Mouse (Mus musculus): ENCODE measurements around the gene Eps15. TPM values are rescaled to one million over a fixed set of nuclear protein-coding genes. Genes with fewer than 3 reads are reported as not detected.

Eps15 gene
- polyA plus RNA-seq (2011; ENCODE audit: insufficient read length, low read depth, missing spikeins): 76.1 and 83.9 TPM in 2 replicates

- H3K4me1 ChIP-seq (ENCODE audit: control insufficient read depth, insufficient read depth, low read length): 0 out of 2 replicates have a peak, but pooled peaks cover 3% of the 10 kb centered on the region
- H3K27ac ChIP-seq (ENCODE audit: insufficient read depth, low read length): no peak within 1 kb of the TSS
- TF ChIP-seq CTCF (IDR thresholded peaks at IDR 0.05; ENCODE audit: borderline replicate concordance, insufficient read depth, low read length): no peak
- peak; percentile 63 for TF ChIP-seq POLR2A (IDR thresholded peaks at IDR 0.05; ENCODE audit: low read depth, low read length)
- peak within 1 kb of the TSS; percentile 64 for H3K4me3 ChIP-seq (ENCODE audit: insufficient read depth, low read length)
These were observed at the start of gene Eps15 for GRCm38 (mm10) chr4:109279689-109280458. Eps15 (plus strand) TSS chr4:109280268.

DNA sequence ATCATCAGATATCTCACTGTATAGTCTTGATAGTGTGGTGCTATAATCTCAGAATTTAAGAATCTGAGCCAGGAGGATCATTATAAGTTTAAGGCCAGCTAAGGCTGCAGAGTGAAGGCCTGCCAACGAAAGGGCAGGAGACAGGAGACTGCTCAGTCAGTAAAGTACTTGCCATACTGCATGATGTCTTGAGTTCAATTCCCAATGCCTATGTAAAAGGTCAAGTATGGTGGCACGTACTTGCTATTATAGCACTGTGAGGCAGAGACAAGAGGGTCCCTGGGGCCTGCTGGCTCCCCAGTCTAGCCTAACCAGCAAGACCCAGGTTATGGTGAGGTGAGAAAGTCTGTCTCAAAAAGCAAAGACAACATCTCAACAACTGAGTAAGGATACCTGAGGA is 45.9 kb upstream of the Eps15 start, which contains the start of gene Calr4:
Calr4 (plus strand) TSS at position 301 of the 400 bp plus-strand sequence.
- Histone ChIP-seq H3K27ac (ENCODE audit: insufficient read depth, low read length) (no peak within 1 kb of the TSS), H3K4me1 (ENCODE audit: control insufficient read depth, insufficient read depth, low read length) (peaks cover 4% of the 10 kb centered on the region; the same call in 1 of the 2 replicates), H3K4me3 (ENCODE audit: insufficient read depth, low read length) (no peak within 1 kb of the TSS)
- TF ChIP-seq POLR2A (IDR thresholded peaks at IDR 0.05; ENCODE audit: low read depth, low read length): no peak
- TF ChIP-seq CTCF (IDR thresholded peaks at IDR 0.05; ENCODE audit: borderline replicate concordance, insufficient read depth, low read length): no peak

GRCm38 (mm10) chr4:109234806-109235350 is 45.2 kb upstream of the Eps15 start:
- H3K27ac ChIP-seq (ENCODE audit: insufficient read depth, low read length): no peak overlapping the region
- TF ChIP-seq CTCF (IDR thresholded peaks at IDR 0.05; ENCODE audit: borderline replicate concordance, insufficient read depth, low read length): no peak
- no peak for TF ChIP-seq POLR2A (IDR thresholded peaks at IDR 0.05; ENCODE audit: low read depth, low read length)
- H3K4me1 ChIP-seq (ENCODE audit: control insufficient read depth, insufficient read depth, low read length): peaks cover 4% of the 10 kb centered on the region; the same call in 1 of the 2 replicates
- no peak overlapping the region for H3K4me3 ChIP-seq (ENCODE audit: insufficient read depth, low read length)

DNA sequence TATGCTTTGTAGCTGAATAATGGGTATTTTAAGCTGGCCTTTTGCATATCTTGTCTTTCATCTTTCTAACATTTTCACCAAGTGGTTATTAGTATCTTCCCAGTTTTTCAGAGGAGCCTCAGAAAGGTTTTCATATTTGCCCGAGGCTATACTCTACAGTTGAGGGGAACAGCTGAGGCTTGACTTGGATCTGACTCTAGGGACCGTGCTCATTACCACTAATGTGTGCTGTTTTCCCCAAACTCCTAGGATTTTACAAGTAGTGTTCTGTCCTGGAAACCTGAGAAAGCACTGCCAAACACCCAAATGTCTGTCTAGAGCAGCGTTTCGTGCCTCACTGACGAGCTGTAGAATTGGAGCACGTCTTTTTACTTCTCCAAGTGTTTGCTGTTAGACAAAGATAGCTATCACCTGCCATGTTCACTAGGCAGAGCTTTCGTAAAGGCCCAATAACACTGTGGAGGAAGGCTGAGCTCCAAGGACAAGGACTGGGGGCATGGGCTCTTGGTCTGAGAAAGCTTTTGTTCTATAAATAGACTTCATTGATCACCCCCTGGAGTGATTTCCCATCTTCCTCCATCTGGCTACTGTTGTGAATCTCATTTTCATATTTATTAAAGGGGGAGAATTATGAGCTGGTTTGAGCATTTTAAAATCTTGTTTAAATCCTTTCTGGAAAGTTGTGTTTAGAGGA is 43.7 kb upstream of the Eps15 start:
- TF ChIP-seq CTCF (IDR thresholded peaks at IDR 0.05; ENCODE audit: borderline replicate concordance, insufficient read depth, low read length) (no peak), POLR2A (IDR thresholded peaks at IDR 0.05; ENCODE audit: low read depth, low read length) (no peak)

DNA sequence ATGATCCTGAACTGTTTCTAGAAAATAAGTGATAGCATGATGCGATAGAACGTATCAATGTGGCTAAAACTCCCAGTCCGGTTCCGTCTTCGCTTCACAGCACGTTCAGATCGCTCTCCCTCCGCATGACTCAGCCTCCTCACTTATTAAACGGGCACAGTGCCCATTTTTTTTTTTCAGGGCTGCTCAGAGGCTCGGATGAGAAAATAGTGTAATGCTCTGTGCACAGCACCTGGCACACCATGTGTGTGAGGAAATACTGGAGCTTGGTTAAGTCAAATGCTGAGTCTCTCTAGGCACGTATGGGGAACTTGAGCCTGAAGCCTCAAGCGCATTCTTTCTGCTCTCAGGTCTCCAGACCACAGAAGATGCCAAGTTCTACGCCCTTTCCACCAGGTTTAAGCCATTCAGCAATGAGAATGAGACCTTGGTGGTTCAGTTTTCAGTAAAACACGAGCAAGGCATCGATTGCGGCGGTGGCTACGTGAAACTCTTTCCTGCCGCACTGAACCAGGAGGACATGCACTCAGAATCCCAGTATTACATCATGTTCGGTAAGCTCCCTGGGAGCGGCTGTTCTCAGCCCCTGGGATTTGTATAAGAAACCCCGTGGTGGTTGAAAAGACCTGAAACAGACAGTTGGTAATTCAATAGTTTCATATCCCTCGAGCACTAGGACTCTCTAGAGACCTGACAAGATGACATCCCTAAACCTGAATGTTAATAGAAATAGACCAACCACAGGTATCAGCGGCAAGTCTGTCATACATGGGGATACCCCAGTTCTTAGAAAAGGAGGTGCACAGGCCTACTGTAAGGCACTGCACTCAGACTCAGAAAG is 41.4 kb upstream of the Eps15 start:
- Histone ChIP-seq H3K4me1 (ENCODE audit: control insufficient read depth, insufficient read depth, low read length) (peaks cover 13% of the 10 kb centered on the region), H3K4me3 (ENCODE audit: insufficient read depth, low read length) (no peak overlapping the region), H3K27ac (ENCODE audit: insufficient read depth, low read length) (no peak overlapping the region)
- TF ChIP-seq CTCF (IDR thresholded peaks at IDR 0.05; ENCODE audit: borderline replicate concordance, insufficient read depth, low read length) (no peak), POLR2A (IDR thresholded peaks at IDR 0.05; ENCODE audit: low read depth, low read length) (no peak)

More for the DNA sequence above, 43.7 kb upstream of the Eps15 start:
- H3K4me1 ChIP-seq (ENCODE audit: control insufficient read depth, insufficient read depth, low read length): peaks cover 7% of the 10 kb centered on the region; the same call in 1 of the 2 replicates
- no peak overlapping the region for H3K27ac ChIP-seq (ENCODE audit: insufficient read depth, low read length)
- no peak overlapping the region for H3K4me3 ChIP-seq (ENCODE audit: insufficient read depth, low read length)

GRCm38 (mm10) chr4:109241221-109241620 is 38.8 kb upstream of the Eps15 start:
- no peak for TF ChIP-seq POLR2A (IDR thresholded peaks at IDR 0.05; ENCODE audit: low read depth, low read length)
- TF ChIP-seq CTCF (IDR thresholded peaks at IDR 0.05; ENCODE audit: borderline replicate concordance, insufficient read depth, low read length): no peak
- Histone ChIP-seq H3K4me1 (ENCODE audit: control insufficient read depth, insufficient read depth, low read length) (peaks cover 13% of the 10 kb centered on the region), H3K4me3 (ENCODE audit: insufficient read depth, low read length) (no peak overlapping the region), H3K27ac (ENCODE audit: insufficient read depth, low read length) (no peak overlapping the region)

- Histone ChIP-seq H3K27ac (ENCODE audit: insufficient read depth, low read length) (no peak overlapping the region), H3K4me1 (ENCODE audit: control insufficient read depth, insufficient read depth, low read length) (peaks cover 11% of the 10 kb centered on the region), H3K4me3 (ENCODE audit: insufficient read depth, low read length) (no peak overlapping the region)
- TF ChIP-seq POLR2A (IDR thresholded peaks at IDR 0.05; ENCODE audit: low read depth, low read length) (no peak), CTCF (IDR thresholded peaks at IDR 0.05; ENCODE audit: borderline replicate concordance, insufficient read depth, low read length) (no peak)
These were observed 38.1 kb upstream of the Eps15 start for GRCm38 (mm10) chr4:109241934-109242333.

GRCm38 (mm10) chr4:109244506-109244905 is 35.6 kb upstream of the Eps15 start:
- no peak overlapping the region for H3K27ac ChIP-seq (ENCODE audit: insufficient read depth, low read length)
- H3K4me1 ChIP-seq (ENCODE audit: control insufficient read depth, insufficient read depth, low read length): peaks cover 9% of the 10 kb centered on the region
- H3K4me3 ChIP-seq (ENCODE audit: insufficient read depth, low read length): no peak overlapping the region
- TF ChIP-seq CTCF (IDR thresholded peaks at IDR 0.05; ENCODE audit: borderline replicate concordance, insufficient read depth, low read length) (no peak), POLR2A (IDR thresholded peaks at IDR 0.05; ENCODE audit: low read depth, low read length) (no peak)
